Mouse (Mus musculus): ENCODE measurements around the gene Prkaa2.

Gene Prkaa2

DNA sequence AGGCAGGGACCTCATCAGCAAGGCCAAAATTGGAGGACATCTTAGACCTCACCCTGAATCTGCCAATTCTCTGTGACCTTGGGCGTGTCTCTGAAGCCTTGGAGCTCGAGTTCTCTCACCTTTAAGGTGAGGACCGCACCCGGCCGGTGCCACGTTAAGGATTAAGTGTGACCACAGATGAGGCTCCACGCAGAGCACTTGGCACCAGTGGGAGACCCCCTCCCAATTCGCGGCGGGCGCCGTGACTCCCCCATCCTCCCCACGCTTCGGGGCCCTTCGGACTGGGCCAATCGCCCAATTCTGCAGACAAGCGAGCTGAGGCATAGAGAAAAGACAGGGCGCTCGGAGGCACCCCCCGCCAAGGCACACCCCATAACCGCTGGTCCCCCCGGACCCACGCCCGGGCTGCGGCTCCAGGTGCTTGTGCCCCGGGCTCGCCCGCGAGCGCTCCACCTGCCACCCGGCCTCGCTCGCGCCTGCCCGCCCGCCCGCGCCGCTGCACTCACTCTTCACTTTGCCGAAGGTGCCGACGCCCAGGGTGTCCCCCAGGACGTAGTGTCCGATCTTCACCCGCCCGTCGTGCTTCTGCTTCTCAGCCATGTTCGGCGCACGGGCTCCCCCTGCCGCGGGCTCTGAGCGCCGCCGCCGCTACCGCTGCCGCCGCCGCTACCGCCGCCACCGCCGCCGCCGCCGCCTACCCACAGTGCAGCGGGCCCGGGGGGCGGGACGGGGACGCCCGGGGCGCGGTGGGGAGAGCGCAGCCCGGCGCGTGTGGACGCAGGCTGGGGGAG is at the start of gene Prkaa2:
TSS of gene Prkaa2 (minus strand) at position 692 of the 791 bp plus-strand sequence.
- DNase-seq (ENCODE audit: extremely low read depth, insufficient read length, low spot score), result no peak

DNA sequence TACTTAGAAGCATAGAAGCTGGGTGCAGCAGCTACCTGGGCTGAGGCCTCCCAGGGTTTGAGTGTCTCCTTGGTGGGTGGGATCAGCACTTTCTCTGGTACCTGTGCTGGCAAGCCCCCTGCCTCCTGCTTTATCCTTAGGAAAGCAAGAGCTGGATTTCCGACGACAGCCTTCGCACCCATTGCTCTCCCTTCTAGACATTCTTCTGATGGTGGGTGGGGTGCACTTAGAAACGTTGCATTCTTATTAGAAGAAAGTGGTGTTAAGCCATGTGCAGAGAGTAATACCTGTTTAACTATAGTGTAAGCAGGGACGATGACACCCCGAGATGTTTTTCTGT is 49.8 kb upstream of the Prkaa2 start:
- DNase-seq (ENCODE audit: extremely low read depth, insufficient read length, low spot score), result no peak

DNA sequence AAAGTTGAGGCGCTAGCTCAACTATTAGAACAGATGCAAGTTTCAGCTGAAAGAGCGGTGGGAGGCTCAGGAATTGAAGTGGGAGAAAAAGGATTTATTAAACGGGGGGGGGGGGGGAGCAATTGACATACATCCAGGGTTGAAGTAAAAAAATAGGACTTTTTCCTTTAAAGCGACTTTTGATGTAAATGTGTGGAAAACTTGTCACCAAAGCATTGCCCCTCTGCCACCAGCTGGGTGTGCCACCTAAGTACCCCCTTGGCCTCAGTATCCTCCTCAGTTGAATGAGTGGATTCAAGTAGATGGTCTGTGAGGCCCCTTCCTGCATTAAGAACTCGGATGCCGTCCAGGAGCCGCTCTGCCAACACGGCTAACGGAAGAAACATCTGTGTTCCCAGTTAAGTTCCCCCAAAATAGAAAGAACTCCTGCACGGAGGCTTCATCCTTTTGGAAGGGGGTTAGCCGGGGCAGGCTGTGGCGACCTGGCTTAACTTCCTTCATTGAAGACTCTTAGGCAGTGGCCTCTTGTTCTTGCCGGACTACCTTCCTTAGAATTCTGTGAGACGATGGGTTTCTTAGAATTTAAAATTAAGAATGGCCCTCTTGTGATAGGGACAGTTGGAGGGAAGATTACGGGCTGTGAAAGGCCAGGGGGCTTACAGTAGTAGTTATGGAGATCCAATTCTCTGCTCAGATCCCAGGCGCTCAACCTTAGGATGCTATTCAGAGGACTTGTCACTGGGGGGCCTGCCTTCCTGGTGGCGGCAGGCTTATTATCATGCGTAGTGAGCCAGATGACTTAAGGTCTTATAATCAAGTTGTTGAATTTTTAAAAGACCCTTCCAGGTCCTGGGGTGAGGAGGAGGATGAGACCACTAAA is 49.2 kb upstream of the Prkaa2 start:
- no peak for DNase-seq (ENCODE audit: extremely low read depth, insufficient read length, low spot score)

DNA sequence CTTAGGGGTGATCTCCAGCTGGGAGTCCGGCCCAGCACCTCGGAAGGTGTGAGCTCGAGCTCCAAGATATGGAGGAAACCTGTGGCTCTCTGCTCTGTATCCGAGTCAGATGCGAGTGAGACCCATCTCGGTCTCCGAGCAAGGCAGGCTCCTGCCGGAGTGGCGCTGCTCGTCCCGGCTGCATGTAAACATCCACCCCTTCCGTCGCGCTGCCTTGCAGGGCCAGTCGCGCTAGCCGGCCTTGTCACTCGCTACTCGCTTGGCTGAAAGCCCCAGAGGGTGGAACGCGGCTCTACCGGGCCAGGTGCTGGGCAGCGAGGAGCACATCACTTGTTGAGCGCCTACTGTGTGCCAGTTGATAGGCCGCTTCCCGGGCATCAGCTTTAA is 48.5 kb upstream of the Prkaa2 start:
- DNase-seq (ENCODE audit: extremely low read depth, insufficient read length, low spot score), result peak; percentile 87

DNA sequence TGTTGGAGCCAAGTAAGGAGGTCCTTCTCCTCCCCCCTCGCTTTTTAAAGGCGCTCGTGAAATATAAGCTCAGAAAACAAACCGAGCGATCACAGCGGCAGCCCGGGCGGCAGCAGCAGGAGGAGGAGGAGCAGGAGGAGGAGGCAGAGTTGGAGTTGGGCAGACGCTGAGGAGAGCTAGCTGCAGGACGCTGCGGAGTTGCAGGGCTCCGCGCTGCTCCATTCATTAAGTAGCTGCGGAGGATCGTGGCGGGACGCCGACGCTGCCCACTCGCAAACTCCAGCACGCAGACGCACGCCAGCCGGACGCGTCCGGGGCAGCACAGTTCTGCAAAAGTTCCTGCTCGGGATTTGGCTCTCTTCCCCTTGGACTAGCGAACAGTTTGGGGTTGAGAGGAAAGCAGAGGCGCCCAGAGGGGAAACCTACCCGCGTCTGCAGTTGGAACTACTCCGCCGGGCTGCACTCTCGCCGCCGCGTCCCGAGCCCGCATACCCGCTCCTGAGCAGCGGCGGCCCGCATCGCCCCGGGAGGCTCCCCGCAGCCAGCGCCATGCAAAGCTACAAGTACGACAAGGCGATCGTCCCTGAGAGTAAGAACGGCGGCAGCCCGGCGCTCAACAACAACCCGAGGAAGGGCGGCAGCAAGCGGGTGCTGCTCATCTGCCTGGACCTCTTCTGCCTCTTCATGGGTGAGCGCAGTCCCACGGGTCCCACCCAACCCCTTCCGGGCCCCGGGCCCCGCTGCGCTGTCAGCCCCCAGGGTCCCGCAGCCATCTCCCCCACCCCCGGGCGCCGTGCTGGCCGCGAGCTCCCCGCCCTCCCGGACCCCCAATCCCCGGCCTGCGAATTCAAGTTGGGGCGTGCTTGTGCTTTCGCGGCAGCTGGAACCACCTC is 47.8 kb upstream of the Prkaa2 start, which contains the start of gene Plpp3:
TSS of gene Plpp3 (plus strand) at position 72 of the 893 bp plus-strand sequence.
- DNase-seq (ENCODE audit: extremely low read depth, insufficient read length, low spot score), result peak; percentile 92

DNA sequence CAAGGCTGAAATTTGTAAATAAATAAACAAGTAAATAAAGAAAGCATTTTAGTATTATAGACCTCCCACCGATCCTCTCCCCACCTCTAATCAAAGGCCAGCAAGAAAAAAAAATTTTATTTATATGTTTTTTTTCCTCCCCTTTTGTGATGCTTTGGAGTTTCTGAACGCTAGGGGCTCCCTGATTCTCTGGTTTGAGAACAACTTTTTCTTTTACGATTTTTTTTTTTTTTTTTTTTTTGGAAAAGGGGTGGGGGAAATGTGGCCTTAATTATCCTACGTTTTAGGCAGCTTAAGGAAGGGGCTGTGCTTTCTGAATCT is 47.2 kb upstream of the Prkaa2 start:
- DNase-seq (ENCODE audit: extremely low read depth, insufficient read length, low spot score), result no peak

DNA sequence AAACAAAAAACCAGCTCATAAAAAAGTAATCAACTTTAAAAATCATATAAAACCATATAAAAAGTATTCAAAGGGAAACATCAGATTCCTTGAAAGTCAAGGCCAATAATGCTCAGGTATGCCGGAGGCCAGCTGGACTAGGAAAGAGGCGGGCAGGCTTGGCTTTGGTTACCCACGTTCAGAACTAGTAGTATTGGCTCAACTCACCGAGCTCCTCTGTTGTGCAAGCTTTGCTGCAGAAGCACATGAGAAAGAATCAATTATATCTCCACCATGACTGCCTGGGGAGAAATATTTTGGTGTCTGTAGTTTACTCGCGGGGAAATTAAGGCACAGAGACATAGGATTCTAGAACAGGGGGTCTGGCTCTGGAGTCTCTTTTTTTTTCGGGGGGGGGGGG is 46.6 kb upstream of the Prkaa2 start:
- DNase-seq (ENCODE audit: extremely low read depth, insufficient read length, low spot score), result no peak

DNA sequence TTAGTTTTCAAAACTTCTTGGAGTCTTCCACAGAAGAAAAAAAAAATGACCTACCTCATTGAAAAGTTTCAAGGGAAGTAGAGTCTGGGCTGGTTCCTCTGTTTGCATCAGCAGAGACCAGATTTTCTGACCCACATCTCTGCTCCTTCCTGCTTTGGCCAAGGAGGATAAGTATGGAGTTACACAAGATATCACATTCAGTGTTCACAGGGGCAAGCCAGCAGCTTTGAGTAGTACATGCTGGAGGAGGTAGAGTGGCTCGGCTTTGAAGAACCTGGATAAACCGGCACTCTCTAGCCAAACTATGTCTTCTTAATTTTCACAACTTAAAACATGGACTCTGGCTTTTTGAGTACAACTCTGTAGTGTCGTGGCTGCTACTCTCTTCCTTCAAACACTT is 43.5 kb upstream of the Prkaa2 start:
- DNase-seq (ENCODE audit: extremely low read depth, insufficient read length, low spot score), result no peak

DNA sequence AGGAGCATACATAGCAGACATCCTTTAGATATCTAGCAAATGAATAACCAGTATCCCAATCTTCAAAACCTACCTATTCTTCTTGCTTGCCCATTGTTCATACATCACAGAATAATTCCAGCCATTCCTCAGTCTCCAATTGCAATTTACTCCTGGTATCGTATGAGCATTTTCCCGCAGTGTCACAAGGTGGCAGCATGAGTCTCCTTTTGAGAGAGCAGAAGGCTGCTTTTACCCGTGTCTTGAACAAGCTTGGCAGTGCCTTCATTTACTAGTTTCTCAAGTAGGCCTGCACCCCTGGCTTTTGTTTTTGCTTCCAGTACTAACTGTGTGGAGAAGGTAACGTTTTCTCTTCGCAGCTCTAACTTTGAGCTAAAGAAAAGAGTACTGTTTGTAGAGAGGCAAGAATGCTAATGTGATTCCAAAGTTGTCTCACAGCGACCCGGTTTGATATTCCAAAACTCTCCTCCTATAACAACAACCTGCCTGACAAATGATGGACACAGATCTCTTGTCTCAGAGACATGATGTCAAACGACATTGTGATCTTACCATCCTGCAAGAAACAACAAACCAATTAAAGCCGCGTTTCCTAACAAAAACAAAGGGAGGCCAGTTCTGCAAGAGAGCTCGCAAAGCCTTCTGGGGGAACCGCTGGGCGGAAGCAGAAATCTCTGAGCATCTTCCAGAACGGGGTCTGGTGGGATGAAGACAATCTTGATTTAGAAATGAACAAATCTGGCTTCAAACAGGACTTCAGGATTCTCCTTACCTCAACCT is 42.4 kb upstream of the Prkaa2 start:
- DNase-seq (ENCODE audit: extremely low read depth, insufficient read length, low spot score), result peak; percentile 15

DNA sequence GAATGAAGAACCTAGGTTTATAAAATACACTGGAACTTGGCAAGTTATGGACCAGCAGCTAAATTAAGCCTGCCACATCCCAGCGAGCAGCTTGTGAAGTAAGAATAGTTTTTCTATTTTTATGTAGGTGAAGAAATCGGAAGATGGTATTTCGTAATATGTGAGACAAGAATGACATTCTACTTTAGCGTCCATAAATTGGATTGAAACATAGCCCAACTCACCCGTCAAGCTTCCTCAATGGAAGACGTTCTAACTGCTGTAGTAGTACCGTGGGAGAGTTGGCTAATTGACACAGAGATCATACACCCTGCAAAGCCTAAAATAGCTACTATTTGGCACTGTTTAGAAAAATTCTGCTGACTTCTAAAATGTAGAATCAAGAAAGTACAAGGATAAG is 39.8 kb upstream of the Prkaa2 start:
- no peak for DNase-seq (ENCODE audit: extremely low read depth, insufficient read length, low spot score)

DNA sequence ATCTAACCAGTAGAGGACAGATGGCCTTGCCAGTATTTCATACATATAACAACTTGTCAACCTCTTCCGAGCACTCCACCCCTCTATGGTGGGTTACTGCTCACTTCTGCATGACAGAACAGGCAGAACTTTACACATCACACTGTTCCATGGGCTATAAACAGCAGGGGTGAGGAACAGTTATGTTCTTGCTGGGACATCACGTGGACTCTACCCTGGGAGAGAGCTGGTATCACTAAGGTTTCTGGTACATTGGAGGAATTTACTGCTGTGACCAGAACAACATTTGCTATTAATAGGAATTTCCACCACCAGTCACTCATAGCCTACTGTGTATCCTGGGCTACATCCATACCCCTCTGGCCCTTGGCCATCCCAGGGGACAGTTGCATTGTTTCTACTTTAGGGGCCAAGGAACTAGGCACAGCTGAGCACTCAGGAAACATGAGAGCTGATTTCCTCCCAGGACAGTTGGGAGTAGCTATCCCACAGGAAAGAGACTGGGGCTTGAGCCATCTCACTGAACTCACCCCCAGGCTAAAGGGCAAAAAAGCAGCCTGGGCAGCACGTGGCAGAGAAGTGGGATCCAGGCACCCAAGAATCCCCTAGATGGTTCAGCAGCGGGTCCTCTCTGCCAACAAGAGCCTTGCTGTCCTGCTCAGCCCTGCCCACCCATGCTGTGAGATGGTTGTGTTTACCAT is 23.8 kb upstream of the Prkaa2 start:
- DNase-seq (ENCODE audit: extremely low read depth, insufficient read length, low spot score), result no peak

DNA sequence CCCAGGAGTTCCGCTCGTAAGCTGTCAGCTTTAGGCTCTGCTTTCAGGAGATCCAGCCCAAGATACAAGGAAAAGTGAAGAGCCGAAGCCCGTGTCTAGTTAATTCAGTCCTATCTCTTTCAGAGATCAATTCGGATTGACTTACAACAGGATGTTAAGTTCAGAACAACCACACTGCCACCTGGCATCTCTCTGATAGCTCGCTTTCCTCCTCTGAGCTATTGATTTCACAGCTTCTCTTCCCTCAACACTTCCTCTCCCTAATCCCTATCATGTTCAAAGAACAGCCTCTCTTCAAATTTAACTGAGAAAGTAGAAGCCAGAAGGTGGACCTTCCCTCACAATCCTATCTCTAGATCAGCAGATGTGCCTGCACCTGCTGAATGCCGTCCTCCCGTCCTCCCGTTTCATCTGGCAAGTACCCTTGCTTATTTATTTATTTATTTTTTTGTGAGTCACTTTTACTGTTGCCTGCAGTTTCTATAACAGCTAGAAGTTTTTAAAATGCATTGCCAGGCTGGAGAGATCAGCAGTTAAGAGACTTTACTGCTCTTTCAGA is 22.1 kb upstream of the Prkaa2 start:
- no peak for DNase-seq (ENCODE audit: extremely low read depth, insufficient read length, low spot score)

DNA sequence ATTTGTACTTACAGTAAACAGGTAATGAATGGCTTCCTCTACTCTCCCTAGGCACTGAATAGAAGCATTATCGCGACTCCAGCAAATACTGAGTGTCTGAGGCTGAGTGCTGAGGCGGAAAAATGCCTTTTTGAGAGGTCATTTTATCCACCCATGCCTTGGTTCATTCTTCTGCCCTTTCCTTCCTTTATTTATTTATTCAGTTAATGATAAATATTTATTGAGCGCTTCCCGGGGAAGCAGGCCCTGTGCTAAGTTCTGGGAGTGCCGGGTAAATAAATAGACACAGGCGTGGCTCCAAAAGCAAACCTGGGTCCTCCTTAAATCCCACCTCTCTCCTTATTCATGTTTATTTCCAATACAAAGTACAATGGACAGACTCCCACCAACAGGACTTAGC is 19.5 kb upstream of the Prkaa2 start:
- DNase-seq (ENCODE audit: extremely low read depth, insufficient read length, low spot score), result no peak

DNA sequence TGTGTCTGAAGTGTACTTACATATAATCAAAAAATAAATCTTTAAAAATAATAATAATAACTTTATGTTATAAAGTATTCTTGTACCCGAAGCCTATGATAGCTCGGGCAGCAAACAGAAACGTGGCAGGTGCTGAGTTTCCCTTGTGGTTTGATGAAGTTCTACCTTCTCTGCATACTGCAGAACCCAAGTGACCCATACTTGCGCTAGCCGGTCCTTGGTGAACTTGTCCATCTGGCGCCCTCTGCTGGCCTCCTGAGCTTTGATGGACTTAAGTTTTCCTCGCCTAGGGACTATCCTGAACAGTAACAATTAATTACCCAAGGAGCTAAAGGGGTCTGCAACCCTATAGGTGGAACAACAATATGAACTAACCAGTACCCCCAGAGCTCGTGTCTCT is 12.7 kb upstream of the Prkaa2 start:
- DNase-seq (ENCODE audit: extremely low read depth, insufficient read length, low spot score), result peak; percentile 11

DNA sequence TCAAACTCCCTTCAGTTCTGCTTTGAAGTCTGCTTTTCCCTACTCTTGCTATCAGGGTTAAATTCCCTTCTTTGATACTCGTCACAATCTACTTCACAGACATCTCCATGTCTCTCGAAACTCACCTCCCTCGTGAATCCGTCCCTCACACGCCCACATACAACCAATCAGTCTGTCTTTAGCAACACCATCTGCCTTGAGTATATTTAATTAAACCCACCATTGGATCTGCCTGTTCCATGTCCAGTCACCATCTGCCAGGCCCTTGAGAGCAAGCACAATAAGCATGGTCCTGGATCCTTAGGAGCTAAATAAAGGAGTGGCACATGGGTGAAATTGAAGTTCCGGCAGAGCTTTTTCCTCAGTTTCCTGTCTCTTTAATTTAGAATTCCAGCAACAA is 11.4 kb upstream of the Prkaa2 start:
- DNase-seq (ENCODE audit: extremely low read depth, insufficient read length, low spot score), result no peak

DNA sequence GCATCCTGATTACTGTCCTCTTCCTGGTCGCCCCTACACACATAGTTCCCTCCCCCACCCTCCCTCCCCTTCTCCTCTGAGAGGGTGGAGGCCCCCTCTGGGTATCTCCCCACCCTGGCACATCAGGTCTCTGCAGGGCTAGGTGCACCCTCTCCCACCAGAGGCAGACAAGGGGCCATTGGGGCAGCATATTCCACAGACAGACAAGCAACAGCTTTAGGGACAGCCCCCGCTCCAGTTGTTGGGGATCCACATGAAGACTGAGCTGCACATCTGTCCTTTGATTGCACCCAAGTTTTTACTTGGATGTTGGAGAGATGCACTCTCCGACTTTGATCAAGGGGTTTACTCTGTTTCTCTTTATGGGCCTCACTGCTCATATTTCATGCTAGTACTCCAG is 3.8 kb upstream of the Prkaa2 start:
- DNase-seq (ENCODE audit: extremely low read depth, insufficient read length, low spot score), result no peak

DNA sequence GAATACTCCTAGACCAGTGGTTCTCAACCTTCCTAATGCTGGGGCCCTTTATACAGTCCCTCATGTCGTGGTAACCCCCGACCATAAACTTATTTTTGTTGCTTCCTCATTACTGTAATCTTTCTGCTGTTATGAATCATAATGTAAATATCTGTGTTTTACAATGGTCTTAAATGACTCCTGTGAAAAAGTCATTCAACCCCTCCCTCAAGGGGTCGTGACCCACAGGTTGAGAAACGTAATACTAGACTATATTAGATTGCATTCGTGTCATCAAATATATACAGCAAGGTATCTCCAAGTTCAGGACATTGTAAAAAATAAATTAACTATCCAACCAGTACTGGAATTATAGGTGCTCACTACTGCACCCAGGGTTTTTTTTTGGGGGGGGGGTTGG is 3.4 kb upstream of the Prkaa2 start:
- no peak for DNase-seq (ENCODE audit: extremely low read depth, insufficient read length, low spot score)

DNA sequence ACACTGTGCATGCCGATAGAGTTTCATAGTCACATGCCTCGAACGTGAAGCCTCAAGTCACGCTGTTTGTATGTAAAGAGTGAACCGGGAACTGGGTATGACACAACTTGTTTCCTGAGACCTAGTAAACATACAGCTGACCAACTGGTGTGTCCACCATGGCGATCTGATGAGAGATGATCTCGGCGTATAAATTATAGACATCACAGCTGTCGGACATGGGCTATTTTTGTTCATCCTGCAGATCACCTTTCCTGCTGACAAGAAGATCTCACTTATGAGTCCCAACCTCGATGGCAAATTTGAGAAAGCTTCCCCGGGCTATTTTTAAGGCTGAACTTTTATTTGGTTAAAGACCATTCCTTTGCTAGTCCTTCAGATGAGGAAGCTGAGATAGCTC is 2.1 kb upstream of the Prkaa2 start:
- no peak for DNase-seq (ENCODE audit: extremely low read depth, insufficient read length, low spot score)

DNA sequence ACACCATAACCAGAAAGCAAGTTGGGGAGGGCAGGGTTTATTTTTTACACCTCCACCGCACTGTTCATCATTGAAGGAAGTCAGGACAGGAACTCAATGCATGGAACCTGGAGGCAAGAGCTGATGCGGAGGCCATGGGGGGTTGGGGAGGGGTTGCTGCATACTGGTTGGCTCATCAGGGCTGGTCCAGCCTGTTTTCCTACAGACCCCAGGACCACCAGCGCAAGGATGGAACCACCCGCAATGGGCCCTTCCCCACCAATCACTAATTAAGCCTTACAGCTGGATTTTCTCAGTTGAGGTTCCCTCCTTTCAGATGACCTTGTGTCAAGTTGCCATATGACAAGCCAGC is 970 bp upstream of the Prkaa2 start:
- DNase-seq (ENCODE audit: extremely low read depth, insufficient read length, low spot score), result no peak
